Mouse (Mus musculus) limb, embryonic 14.5 days (tissue): ENCODE results near the gene Rara. TPM values are rescaled to one million over a fixed set of nuclear protein-coding genes. Genes with fewer than 3 reads are reported as not detected.
A peak's percentile ranks its signal among the peaks of the same experiment; 100 is the strongest.

Experiments used
- ATAC-seq: fragments of 200-750 bp; cut with Nextera tagmentation; 2 replicates; pipeline ENCODE4 v1.8.0; 2017; ENCODE audit warnings: low read depth, moderate number of reproducible peaks, moderate TSS enrichment; ENCODE audit not compliant: low FRiP score
- DNase-seq: peaks from one replicate; pipeline ENCODE4 v3.0.0-alpha.2; 2015; ENCODE audit warnings: low spot score
- H3K27ac ChIP-seq: fragments of 300-500 bp; sonication (generic); replicated peaks from 2 replicates; pipeline ENCODE4 v1.5.1; 2014; ENCODE audit warnings: low read depth, mild to moderate bottlenecking, low read length, moderate library complexity, mixed read lengths
- H3K27me3 ChIP-seq: fragments of 300-500 bp; sonication (generic); 2 replicates; pipeline ENCODE4 v1.6.1; 2014; ENCODE audit warnings: low read length, mixed read lengths; ENCODE audit not compliant: control insufficient read depth, insufficient read depth
- H3K36me3 ChIP-seq: fragments of 300-500 bp; sonication (generic); 2 replicates; pipeline ENCODE4 v1.6.1; 2014; ENCODE audit warnings: mild to moderate bottlenecking, low read length, moderate library complexity, mixed read lengths; ENCODE audit not compliant: control insufficient read depth, insufficient read depth
- H3K4me1 ChIP-seq: fragments of 300-500 bp; sonication (generic); 2 replicates; pipeline ENCODE4 v1.6.1; 2014; ENCODE audit warnings: antibody characterized with exemption, low read length, mixed read lengths; ENCODE audit not compliant: control insufficient read depth, insufficient read depth
- H3K4me2 ChIP-seq: fragments of 300-500 bp; sonication (generic); replicated peaks from 2 replicates; pipeline ENCODE4 v1.6.1; 2014; ENCODE audit warnings: low read depth, mild to moderate bottlenecking, low read length, moderate library complexity; ENCODE audit not compliant: severe bottlenecking
- H3K4me3 ChIP-seq: fragments of 300-500 bp; sonication (generic); replicated peaks from 2 replicates; pipeline ENCODE4 v1.5.1; 2014; ENCODE audit warnings: low read length
- H3K9ac ChIP-seq: fragments of 300-500 bp; sonication (generic); 2 replicates; pipeline ENCODE4 v1.6.1; 2014; ENCODE audit warnings: mild to moderate bottlenecking, low read depth, low read length, moderate library complexity; ENCODE audit not compliant: severe bottlenecking
- H3K9me3 ChIP-seq: fragments of 300-500 bp; sonication (generic); 2 replicates; pipeline ENCODE4 v1.6.1; 2016; ENCODE audit warnings: low read length; ENCODE audit not compliant: control insufficient read depth
- POLR2A ChIP-seq: fragments of 200-500 bp; IDR thresholded peaks from 2 replicates; pipeline ENCODE4 v1.8.0; 2012; ENCODE audit warnings: inconsistent platforms, mild to moderate bottlenecking, moderate library complexity, borderline replicate concordance; ENCODE audit not compliant: insufficient read depth, insufficient read length; ENCODE audit errors: extremely low read depth
- WGBS: fragments of 180-500 bp; shearing (Covaris S2); extraction: QIAGEN DNeasy Blood & Tissue Kit; methylation state at CpG from one replicate; pipeline ENCODE4 v1.1.7; 2014; 5-methylcytosine and 5-hydroxymethylcytosine counted together
- polyA plus RNA-seq, 2 experiments: library from polyadenylated mRNA; depleted of rRNA in 1 of 2; stranded (reverse) in 1 of 2; unstranded in 1 of 2; fragments of >200 nt; fragmentation: Nextera tagmentation in 1 of 2; extraction: Ambion mirVana in 1 of 2; gene quantifications; 2 replicates each; pipeline versions ENCODE4 v1.2.1 to v1.2.3; 2012 to 2014

The Rara gene
- polyA plus RNA-seq, 2 experiments: 39.8 to 52.4 TPM

GRCm38 (mm10) chr11:98935123-98935522 lies 7.5 kb downstream of the Rara start:
- Histone ChIP-seq H3K4me1 (peaks cover 83% of the 10 kb centered on the region), H3K9me3 (no peaks in the 10 kb centered on the region), H3K9ac (no peak overlapping the region), H3K27me3 (no peaks in the 10 kb centered on the region), H3K4me2 (no peak overlapping the region), H3K36me3 (0 out of 2 replicates have a peak, but pooled peaks cover 3% of the 10 kb centered on the region), H3K4me3 (0 out of 2 replicates have a peak overlapping the region, but pooled peaks have one; percentile 7), H3K27ac (peak overlapping the region; percentile 88)
- 86% methylated on average over 3 of the region's 3 CpGs for WGBS
- no peak for DNase-seq
- ATAC-seq: no peak
- TF ChIP-seq POLR2A: no peak

- H3K4me1 ChIP-seq: peaks cover 83% of the 10 kb centered on the region
- TF ChIP-seq POLR2A: peak; percentile 52; the same call in 1 of the 2 replicates
- H3K27me3 ChIP-seq: no peaks in the 10 kb centered on the region
- H3K27ac ChIP-seq: peak overlapping the region; percentile 88
- DNase-seq (peak; percentile 87), ATAC-seq (peak; percentile 42)
- H3K36me3 ChIP-seq: 0 out of 2 replicates have a peak, but pooled peaks cover 3% of the 10 kb centered on the region
- H3K9me3 ChIP-seq: no peaks in the 10 kb centered on the region
- H3K9ac ChIP-seq: peak overlapping the region; percentile 59
- peak overlapping the region; percentile 75 for H3K4me3 ChIP-seq
- WGBS: under 1% methylated on average over 26 of the region's 29 CpGs
- H3K4me2 ChIP-seq: peak overlapping the region; percentile 90
These were observed 8.6 kb downstream of the Rara start for GRCm38 (mm10) chr11:98936170-98936569.

GRCm38 (mm10) chr11:98936606-98937409 lies 9.2 kb downstream of the Rara start:
- peak; percentile 28 for ATAC-seq
- H3K36me3 ChIP-seq: 0 out of 2 replicates have a peak, but pooled peaks cover 3% of the 10 kb centered on the region
- H3K9ac ChIP-seq: peak overlapping the region; percentile 59
- no peaks in the 10 kb centered on the region for H3K27me3 ChIP-seq
- DNase-seq: no peak
- WGBS: 1% methylated on average over 23 of the region's 23 CpGs
- H3K27ac ChIP-seq: peak overlapping the region; percentile 88
- peaks cover 83% of the 10 kb centered on the region for H3K4me1 ChIP-seq
- H3K9me3 ChIP-seq: no peaks in the 10 kb centered on the region
- H3K4me3 ChIP-seq: peak overlapping the region; percentile 75
- peak overlapping the region; percentile 90 for H3K4me2 ChIP-seq
- TF ChIP-seq POLR2A: no peak

GRCm38 (mm10) chr11:98937410-98937913 lies 9.8 kb downstream of the Rara start:
- 0 out of 2 replicates have a peak, but pooled peaks cover 3% of the 10 kb centered on the region for H3K36me3 ChIP-seq
- H3K9ac ChIP-seq: peak overlapping the region; percentile 75
- peak overlapping the region; percentile 88 for H3K27ac ChIP-seq
- DNase-seq (peak; percentile 98), ATAC-seq (peak; percentile 89)
- no peaks in the 10 kb centered on the region for H3K27me3 ChIP-seq
- no peaks in the 10 kb centered on the region for H3K9me3 ChIP-seq
- peak overlapping the region; percentile 90 for H3K4me2 ChIP-seq
- 0% methylated on average over 36 of the region's 38 CpGs for WGBS
- peaks cover 83% of the 10 kb centered on the region for H3K4me1 ChIP-seq
- peak overlapping the region; percentile 75 for H3K4me3 ChIP-seq
- no peak for TF ChIP-seq POLR2A

GRCm38 (mm10) chr11:98937914-98938694 lies 10.5 kb downstream of the Rara start:
- DNase-seq (no peak), ATAC-seq (peak; percentile 1; the same call in 1 of the 2 replicates)
- Histone ChIP-seq H3K4me3 (peak overlapping the region; percentile 75), H3K36me3 (0 out of 2 replicates have a peak, but pooled peaks cover 3% of the 10 kb centered on the region), H3K27me3 (no peaks in the 10 kb centered on the region), H3K9ac (peak overlapping the region; percentile 75), H3K9me3 (no peaks in the 10 kb centered on the region), H3K27ac (peak overlapping the region; percentile 88), H3K4me2 (peak overlapping the region; percentile 90), H3K4me1 (peaks cover 83% of the 10 kb centered on the region)
- no peak for TF ChIP-seq POLR2A
- WGBS: under 1% methylated on average over 34 of the region's 39 CpGs
